Mouse (Mus musculus): Measurements from ENCODE around the gene Hspb1.

DNA sequence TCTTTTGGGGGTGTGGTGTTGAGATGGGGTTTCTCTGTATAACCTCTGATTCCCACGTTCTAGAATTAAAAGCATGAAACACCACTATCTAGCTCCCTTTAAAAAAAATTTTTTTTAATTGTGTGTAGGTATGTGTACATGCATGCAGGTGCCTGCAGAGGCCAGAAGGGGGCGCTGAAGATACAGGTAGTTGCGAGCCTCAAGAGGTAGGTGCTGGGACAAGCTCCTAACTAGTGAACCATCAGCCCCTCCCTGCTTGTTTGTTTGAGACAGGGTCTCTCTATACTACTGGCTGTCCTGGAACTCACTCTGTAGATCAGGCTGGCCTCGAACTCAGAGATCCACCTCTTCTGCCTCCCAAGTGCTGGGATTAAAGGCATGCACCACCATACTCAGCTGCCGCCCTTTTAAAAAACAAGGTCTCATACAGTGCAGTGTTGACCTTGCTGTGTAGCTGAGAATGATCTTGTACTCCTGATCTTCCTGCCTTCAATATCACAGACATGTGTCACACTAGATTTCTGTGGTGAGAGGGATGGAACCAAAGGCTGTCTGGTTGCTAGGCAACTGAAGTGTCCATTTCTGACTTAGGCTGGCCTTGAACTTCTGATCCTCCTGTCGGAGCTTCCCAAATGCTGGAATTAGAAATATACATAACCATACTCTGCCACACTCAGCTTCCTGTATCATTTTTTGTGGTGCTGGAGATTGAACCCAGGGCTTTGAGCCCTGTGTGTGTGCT is 13.8 kb downstream of the Hspb1 start:
- TF ChIP-seq CTCF (IDR thresholded peaks at IDR 0.05; ENCODE audit: borderline replicate concordance, extremely low read depth, insufficient read depth, insufficient read length) (peak; percentile 46; the same call in 1 of the 2 replicates), POLR2A (IDR thresholded peaks at IDR 0.05; ENCODE audit: borderline replicate concordance, extremely low read depth, insufficient read depth, insufficient read length, poor library complexity, severe bottlenecking) (no peak)

All from brain, embryonic 14.5 days (tissue).